Mouse (Mus musculus): Measurements from ENCODE around the gene Dcbld1.

Dcbld1 gene

GRCm38 (mm10) chr10:52233301-52233968, at the start of gene Dcbld1:
TSS of gene Dcbld1 (plus strand) at chr10:52233619.
- TF ChIP-seq GATA4 (IDR thresholded peaks at IDR 0.05; ENCODE audit: insufficient replicate concordance, low read length), result no peak

- TF ChIP-seq GATA4 (IDR thresholded peaks at IDR 0.05; ENCODE audit: insufficient replicate concordance, low read length), result no peak
These were observed 47.5 kb upstream of the Dcbld1 start for GRCm38 (mm10) chr10:52185900-52186299.

- no peak for TF ChIP-seq GATA4 (IDR thresholded peaks at IDR 0.05; ENCODE audit: insufficient replicate concordance, low read length)
These were observed 38.2 kb upstream of the Dcbld1 start, which contains the start of gene Ros1 for GRCm38 (mm10) chr10:52194957-52195852. TSS of gene Ros1 (minus strand) at chr10:52195244.

- no peak for TF ChIP-seq GATA4 (IDR thresholded peaks at IDR 0.05; ENCODE audit: insufficient replicate concordance, low read length)
These were observed 29.4 kb upstream of the Dcbld1 start for GRCm38 (mm10) chr10:52204006-52204405.

GRCm38 (mm10) chr10:52215267-52215818, 18.1 kb upstream of the Dcbld1 start:
- no peak for TF ChIP-seq GATA4 (IDR thresholded peaks at IDR 0.05; ENCODE audit: insufficient replicate concordance, low read length)

- TF ChIP-seq GATA4 (IDR thresholded peaks at IDR 0.05; ENCODE audit: insufficient replicate concordance, low read length), result no peak
These were observed 16.4 kb upstream of the Dcbld1 start for GRCm38 (mm10) chr10:52216797-52217563.

- TF ChIP-seq GATA4 (IDR thresholded peaks at IDR 0.05; ENCODE audit: insufficient replicate concordance, low read length), result no peak
These were observed 15.9 kb upstream of the Dcbld1 start for GRCm38 (mm10) chr10:52217564-52217934.

- no peak for TF ChIP-seq GATA4 (IDR thresholded peaks at IDR 0.05; ENCODE audit: insufficient replicate concordance, low read length)
These were observed 13.8 kb upstream of the Dcbld1 start for GRCm38 (mm10) chr10:52219600-52219999.

GRCm38 (mm10) chr10:52232196-52233176, 933 bp upstream of the Dcbld1 start:
- TF ChIP-seq GATA4 (IDR thresholded peaks at IDR 0.05; ENCODE audit: insufficient replicate concordance, low read length), result peak; percentile 75; the same call in 1 of the 2 replicates

GRCm38 (mm10) chr10:52233969-52234653, 692 bp downstream of the Dcbld1 start:
- TF ChIP-seq GATA4 (IDR thresholded peaks at IDR 0.05; ENCODE audit: insufficient replicate concordance, low read length), result no peak

GRCm38 (mm10) chr10:52234654-52234981, 1.2 kb downstream of the Dcbld1 start:
- TF ChIP-seq GATA4 (IDR thresholded peaks at IDR 0.05; ENCODE audit: insufficient replicate concordance, low read length), result no peak

- no peak for TF ChIP-seq GATA4 (IDR thresholded peaks at IDR 0.05; ENCODE audit: insufficient replicate concordance, low read length)
These were observed 2.0 kb downstream of the Dcbld1 start for GRCm38 (mm10) chr10:52235461-52235860.

GRCm38 (mm10) chr10:52242015-52242414, 8.6 kb downstream of the Dcbld1 start:
- TF ChIP-seq GATA4 (IDR thresholded peaks at IDR 0.05; ENCODE audit: insufficient replicate concordance, low read length), result no peak

All from liver, adult (tissue).